Mouse (Mus musculus) kidney, adult 2 months (tissue): ENCODE results near the gene Msi2.

ENCODE experiments used
- CTCF ChIP-seq: fragments of 200-500 bp; conservative IDR thresholded peaks from 2 replicates; pipeline ENCODE4 v1.5.1; 2011; ENCODE audit warnings: low read depth, mild to moderate bottlenecking, control low read depth, low read length, moderate library complexity, mixed read lengths; ENCODE audit not compliant: insufficient read depth, insufficient read length
- POLR2A ChIP-seq: fragments of 200-500 bp; IDR thresholded peaks from one replicate; pipeline ENCODE4 v1.6.1; 2011; ENCODE audit warnings: low read depth, low read length, control low read depth

GRCm38 (mm10) chr11:88636319-88636718 lies 82.0 kb downstream of the Msi2 start:
- TF ChIP-seq CTCF, result no peak
- TF ChIP-seq POLR2A, result no peak
